ENCODE assay signal across 22 mouse cellular contexts in genomic region chr15:83154309-83154708, GRCm38 (mm10).
"Had no signal": no experiment of that assay in that cellular context is flagged by ENCODE, and none has a peak within 500 bp of the region (broad histone marks: within the 10 kb centered on the region; RNA-seq: fewer than 3 reads in every experiment).

No protein-coding gene starts in this region.

- H3K27me3 ChIP-seq: liver, embryonic 15.5 days; lung, embryonic 15.5 days; megakaryocyte, embryonic 14.5 days; midbrain, embryonic 13.5 days; midbrain, embryonic 15.5 days; neural tube, embryonic 13.5 days; neural tube, embryonic 15.5 days; stomach, embryonic 15.5 days had no signal

- H3K9ac ChIP-seq: liver, embryonic 15.5 days; liver, postnatal 0 days; lung, embryonic 15.5 days; midbrain, embryonic 13.5 days; midbrain, embryonic 15.5 days; neural tube, embryonic 13.5 days; neural tube, embryonic 15.5 days; stomach, embryonic 15.5 days had no signal

- ATAC-seq: liver, postnatal 0 days; lung, postnatal 0 days; midbrain, embryonic 13.5 days; midbrain, embryonic 15.5 days had no signal

- DNase-seq: liver, postnatal 0 days; lung, postnatal 14 days; lung, postnatal 36 days; retina, postnatal 1 day; right cerebral cortex, adult 18-20 months; right cerebral cortex, postnatal 25 days; right cerebral cortex, postnatal 4 days; thymus, adult 2 months; thymus, postnatal 25 days; thymus, postnatal 4 days had no signal

- H3K4me2 ChIP-seq: liver, embryonic 15.5 days; lung, embryonic 15.5 days; midbrain, embryonic 11.5 days; midbrain, embryonic 13.5 days; midbrain, embryonic 15.5 days; neural tube, embryonic 13.5 days; neural tube, embryonic 15.5 days; stomach, embryonic 15.5 days had no signal

- H3K9me3 ChIP-seq: liver, embryonic 15.5 days; lung, embryonic 15.5 days; megakaryocyte, embryonic 14.5 days; midbrain, embryonic 13.5 days; midbrain, embryonic 15.5 days; neural tube, embryonic 13.5 days; neural tube, embryonic 15.5 days; stomach, embryonic 15.5 days had no signal

- H3K4me3 ChIP-seq: liver, embryonic 15.5 days; lung, embryonic 15.5 days; megakaryocyte, embryonic 14.5 days; midbrain, embryonic 13.5 days; midbrain, embryonic 15.5 days; neural tube, embryonic 13.5 days; neural tube, embryonic 15.5 days; stomach, embryonic 15.5 days had no signal

- H3K27ac ChIP-seq: liver, embryonic 15.5 days; lung, embryonic 15.5 days; macrophage; midbrain, embryonic 13.5 days; midbrain, embryonic 15.5 days; neural tube, embryonic 13.5 days; neural tube, embryonic 15.5 days; stomach, embryonic 15.5 days; stomach, postnatal 0 days had no signal
